Mouse (Mus musculus): ENCODE results near the gene Mok. TPM values are rescaled to one million over a fixed set of nuclear protein-coding genes. Genes with fewer than 3 reads are reported as not detected.

The Mok gene
- total RNA-seq, 1 experiment from 2014 or later, result not detected

DNA sequence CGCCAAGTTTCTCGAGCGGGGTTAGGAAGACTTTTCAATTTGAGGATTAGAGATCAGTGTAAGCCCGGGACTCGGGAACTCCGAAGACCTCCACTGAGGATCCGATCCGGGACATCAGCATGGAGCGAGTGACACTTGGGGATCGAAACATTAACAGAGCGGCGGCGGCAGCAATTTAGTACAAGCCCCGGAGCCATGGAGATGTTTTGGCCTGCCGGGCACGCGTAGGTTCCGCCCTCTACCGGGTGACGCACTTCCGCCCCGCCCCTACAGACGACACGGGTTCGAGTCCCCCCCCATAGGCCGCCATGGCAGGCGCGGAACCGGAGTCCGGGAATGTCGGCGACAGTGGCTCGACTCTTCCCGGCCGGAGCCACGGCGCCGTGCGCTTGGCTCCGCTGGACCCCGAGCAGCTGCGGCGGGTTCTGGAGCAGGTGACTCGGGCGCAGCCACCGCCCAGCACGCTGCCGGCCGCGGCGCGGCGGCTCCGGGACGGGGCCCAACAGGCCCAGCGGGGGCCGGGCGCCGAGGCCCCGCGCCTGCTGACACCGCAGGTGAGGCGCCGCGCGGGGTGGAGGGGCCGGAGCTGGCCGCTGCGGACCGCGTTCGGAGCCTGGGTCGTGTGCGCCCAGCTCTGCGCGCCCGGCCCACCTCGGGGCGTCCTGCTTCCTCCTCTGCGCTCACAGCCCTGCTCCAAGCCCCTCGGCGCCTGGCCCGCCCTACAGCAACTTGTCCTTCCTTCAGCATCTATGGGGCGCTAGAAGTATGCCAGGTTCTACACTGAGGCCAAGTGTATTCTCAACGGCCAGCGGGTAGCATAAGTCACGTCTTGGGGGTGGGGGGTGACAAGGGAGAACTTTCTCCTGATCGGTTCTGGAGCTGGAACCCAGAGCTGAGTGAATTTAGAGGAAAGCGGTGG lies 9.5 kb upstream of the Mok start, which contains the start of gene Zfp839:
Gene Zfp839, plus strand, starts transcription at position 244 of the 919 bp plus-strand sequence.
- peak; percentile 48 for ATAC-seq (replicated peaks; ENCODE audit: low read depth, poor library complexity, severe bottlenecking)

DNA sequence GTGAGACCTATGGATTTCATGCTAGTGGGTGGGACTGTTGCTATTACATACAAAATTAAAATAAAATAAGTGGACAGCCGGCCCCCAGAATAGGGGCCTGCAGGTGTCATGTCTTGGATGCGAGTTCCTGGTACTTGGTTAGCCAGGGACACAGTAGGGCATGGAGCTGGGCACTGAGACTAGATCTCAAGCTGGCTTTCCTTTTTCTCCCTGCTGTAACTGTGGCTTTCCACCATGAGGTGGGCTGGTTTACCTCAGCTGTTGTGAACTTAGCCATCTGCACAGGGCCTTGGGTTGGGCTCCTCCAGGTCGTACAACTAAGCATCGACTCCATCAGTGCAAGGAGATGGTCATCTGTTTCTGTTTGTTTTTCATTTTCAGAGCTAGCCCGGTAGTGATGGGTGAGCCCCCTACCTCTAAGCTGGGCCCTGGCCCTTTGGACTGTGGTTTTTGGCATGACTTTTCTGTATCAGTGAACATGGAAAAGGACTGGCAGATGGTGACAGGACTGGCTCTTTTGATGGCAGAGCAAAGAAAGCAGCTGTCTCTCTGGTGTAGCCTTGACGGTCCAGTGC lies 5.5 kb upstream of the Mok start:
- no peak for ATAC-seq (replicated peaks; ENCODE audit: low read depth, poor library complexity, severe bottlenecking)

GRCm38 (mm10) chr12:110845131-110845880 lies 4.6 kb upstream of the Mok start:
- ATAC-seq (replicated peaks; ENCODE audit: low read depth, poor library complexity, severe bottlenecking), result peak; percentile 74

- peak; percentile 33 for ATAC-seq (replicated peaks; ENCODE audit: low read depth, poor library complexity, severe bottlenecking)
Observed at GRCm38 (mm10) chr12:110844227-110845130, 3.7 kb upstream of the Mok start.

- ATAC-seq (replicated peaks; ENCODE audit: low read depth, poor library complexity, severe bottlenecking), result peak; percentile 54
Observed at GRCm38 (mm10) chr12:110843194-110844048, 2.7 kb upstream of the Mok start.

- ATAC-seq (replicated peaks; ENCODE audit: low read depth, poor library complexity, severe bottlenecking), result no peak
Observed at GRCm38 (mm10) chr12:110841731-110842493, 1.2 kb upstream of the Mok start.

DNA sequence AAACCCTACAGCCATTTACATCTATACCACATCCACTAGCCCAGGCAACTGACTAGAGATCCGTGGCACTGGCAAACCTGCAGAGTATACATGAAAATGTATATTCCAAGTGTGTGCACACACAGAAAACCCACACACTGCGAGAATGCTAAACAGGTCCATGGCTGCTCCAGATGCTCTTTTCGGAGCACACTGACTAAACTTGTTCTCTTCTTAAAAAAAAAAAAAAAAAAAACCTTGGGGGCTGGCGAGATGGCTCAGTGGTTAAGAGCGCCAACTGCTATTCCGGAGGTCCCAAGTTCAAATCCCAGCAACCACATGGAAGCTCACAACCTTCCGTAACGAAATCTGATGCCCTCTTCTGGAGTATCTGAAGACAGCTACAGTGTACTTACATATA lies 2.9 kb downstream of the Mok start:
- ATAC-seq (replicated peaks; ENCODE audit: low read depth, poor library complexity, severe bottlenecking), result no peak

GRCm38 (mm10) chr12:110837192-110837841 lies 3.4 kb downstream of the Mok start:
- ATAC-seq (replicated peaks; ENCODE audit: low read depth, poor library complexity, severe bottlenecking), result peak; percentile 50

- no peak for ATAC-seq (replicated peaks; ENCODE audit: low read depth, poor library complexity, severe bottlenecking)
Observed at GRCm38 (mm10) chr12:110836729-110837128, 4.0 kb downstream of the Mok start.

DNA sequence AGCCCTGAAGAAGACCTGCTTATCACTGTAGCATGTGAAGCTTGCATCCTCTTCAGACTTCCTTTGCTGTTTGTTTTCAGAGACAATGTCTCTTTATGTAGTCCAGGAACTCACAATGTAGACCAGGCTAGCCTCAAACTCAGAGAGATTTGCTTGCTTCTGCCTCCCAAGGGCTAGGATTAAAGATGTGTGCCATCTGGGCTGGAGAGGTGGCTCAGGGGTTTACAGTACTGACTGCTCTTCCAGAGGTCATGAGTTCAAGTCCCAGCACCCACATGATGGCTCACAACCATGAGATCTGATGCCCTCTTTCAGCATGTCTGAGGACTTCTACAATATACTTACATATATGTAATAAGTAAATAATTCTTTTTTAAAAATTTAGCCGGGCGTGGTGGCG lies 5.6 kb downstream of the Mok start:
- ATAC-seq (replicated peaks; ENCODE audit: low read depth, poor library complexity, severe bottlenecking), result no peak

GRCm38 (mm10) chr12:110830293-110831024 lies 10.3 kb downstream of the Mok start:
- ATAC-seq (replicated peaks; ENCODE audit: low read depth, poor library complexity, severe bottlenecking), result no peak

DNA sequence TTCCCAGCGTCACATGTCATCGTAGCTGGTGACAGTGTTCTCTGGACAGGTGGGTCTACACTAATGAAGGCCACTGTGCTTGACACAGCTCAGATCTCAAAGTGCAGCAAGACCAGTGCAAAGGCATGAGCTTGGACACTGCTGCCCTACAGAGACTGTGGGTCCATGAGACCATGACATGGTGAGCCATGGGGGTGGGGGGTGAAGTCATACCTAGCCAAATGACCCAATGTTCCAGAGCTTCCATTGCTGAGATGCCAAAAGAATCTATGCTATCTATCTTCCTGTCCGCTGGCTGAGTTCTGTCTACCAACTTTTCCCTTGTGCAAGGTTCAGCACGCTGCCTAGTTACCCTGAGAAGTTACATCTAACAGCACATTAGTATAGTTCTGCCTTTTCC lies 11.8 kb downstream of the Mok start:
- no peak for ATAC-seq (replicated peaks; ENCODE audit: low read depth, poor library complexity, severe bottlenecking)

DNA sequence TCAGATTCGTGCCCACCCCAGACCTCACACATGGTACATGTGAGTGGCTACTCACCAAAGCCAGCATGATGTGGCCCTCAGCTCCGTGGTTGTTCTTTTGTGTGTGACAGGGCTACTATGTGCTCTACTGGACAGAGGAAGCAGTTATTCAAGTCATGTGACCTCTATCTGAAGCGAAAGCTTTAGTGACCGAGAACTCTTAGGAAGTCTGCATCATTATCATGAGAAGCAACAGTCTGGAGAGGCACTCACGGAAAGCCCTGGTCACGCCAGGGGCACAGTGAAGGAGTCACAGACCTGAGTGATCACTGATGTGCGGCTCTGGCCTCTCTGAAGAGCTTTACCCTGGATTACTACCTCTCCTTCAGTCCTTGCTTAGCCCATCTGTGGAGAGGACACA lies 18.4 kb downstream of the Mok start:
- ATAC-seq (replicated peaks; ENCODE audit: low read depth, poor library complexity, severe bottlenecking), result no peak

DNA sequence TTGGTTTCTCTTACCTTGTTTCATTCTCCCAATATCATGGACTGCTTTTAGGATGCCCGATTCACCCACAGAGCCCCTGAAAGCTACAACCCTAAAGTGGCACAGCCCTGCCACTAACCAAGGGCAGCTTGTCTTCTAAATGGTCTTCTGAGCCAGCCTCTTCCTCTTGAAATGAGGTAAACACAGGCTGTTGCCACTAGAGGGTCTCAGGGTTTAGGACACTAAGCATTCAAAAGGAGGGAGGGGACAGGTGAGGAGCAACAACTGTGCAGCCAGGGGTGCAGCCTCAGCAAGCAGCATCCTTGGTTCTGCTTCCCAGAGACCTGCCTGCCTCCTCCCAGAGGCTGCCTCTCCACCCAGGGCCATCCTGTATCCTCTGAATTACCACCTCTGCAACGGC lies 19.0 kb downstream of the Mok start:
- no peak for ATAC-seq (replicated peaks; ENCODE audit: low read depth, poor library complexity, severe bottlenecking)

- no peak for ATAC-seq (replicated peaks; ENCODE audit: low read depth, poor library complexity, severe bottlenecking)
Observed at GRCm38 (mm10) chr12:110819367-110819766, 21.4 kb downstream of the Mok start.

DNA sequence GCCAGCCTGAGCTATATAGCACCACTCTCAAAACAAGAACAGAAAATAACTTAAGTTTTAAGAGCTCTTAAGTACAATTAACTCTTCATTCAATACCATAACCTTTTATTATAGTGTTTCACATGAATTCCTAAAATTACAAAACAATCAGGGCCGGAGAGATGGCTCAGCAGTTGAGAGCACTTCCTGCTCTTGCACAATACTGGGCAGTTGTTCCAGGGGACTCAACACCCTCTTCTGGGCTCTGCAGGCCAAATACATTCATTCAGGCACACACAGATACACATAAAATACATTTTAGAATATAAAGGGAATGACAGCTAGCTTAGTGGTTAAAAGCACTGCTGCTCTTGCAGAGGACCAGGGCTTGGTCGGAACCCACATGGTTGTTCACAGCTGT lies 23.9 kb downstream of the Mok start:
- ATAC-seq (replicated peaks; ENCODE audit: low read depth, poor library complexity, severe bottlenecking), result peak; percentile 52; the same call in 1 of the 2 replicates

DNA sequence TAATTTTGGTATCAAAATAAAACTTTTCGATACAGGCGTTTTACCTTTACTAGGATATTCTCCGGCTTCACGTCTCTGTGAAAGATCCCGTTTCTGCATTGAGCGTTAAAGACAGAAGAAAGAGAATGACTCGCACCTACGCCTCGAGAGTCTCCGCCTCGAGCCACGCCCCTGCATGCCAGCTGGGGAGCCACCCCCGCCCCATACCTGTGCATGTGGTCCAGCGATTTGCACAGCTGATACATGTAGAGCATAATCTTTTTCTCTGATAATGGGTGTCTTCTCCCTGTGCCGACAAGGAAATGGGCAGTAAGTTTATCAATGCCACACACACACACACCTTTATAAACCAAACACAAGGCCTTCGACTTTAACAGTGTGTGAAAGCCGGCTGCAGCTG lies 25.8 kb downstream of the Mok start:
- ATAC-seq (replicated peaks; ENCODE audit: low read depth, poor library complexity, severe bottlenecking), result no peak

Measured in common myeloid progenitor, adult 5-6 weeks (primary cell).